Mouse (Mus musculus): ENCODE data around the gene Pomp.

Pomp gene

DNA sequence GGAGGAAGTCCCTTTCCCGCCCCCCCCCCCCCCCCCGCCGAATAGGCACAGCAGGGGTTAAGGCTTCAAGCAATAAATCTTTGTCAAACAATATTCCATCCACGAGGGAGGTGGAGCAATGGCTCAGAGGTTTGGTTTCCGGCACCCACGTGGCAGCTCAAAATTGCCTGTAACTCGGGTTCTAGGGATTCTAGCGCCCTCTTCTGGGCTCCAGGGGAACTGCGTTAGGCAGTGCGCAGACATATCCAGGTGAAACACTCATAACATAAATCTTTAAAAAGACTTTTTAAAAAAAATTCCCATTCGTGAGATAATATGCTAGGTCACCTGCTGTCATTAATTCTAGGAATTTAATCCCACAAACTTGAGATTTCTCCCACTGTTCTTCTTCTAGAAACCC, 46.9 kb downstream of the Pomp start:
- DNase-seq, result no peak

DNA sequence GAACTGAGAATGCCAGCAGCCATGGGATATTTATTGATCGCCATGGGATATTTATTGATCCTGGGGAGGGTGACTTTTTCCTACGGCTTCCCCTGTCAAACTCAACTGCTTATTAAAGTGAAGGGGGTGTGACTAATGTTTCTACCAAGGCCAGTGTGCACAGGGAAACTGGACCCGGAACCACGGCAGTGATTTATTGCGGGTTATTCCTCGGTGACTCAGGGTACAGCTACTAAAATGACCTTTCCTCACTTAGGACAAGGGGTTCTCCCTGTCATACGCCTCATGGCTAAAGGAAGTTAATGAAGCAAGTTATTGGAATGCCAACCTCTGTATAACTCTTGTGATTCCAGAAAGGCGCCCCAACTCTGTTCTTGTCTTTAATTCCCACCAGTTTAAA, 47.6 kb downstream of the Pomp start:
- no peak for DNase-seq

DNA sequence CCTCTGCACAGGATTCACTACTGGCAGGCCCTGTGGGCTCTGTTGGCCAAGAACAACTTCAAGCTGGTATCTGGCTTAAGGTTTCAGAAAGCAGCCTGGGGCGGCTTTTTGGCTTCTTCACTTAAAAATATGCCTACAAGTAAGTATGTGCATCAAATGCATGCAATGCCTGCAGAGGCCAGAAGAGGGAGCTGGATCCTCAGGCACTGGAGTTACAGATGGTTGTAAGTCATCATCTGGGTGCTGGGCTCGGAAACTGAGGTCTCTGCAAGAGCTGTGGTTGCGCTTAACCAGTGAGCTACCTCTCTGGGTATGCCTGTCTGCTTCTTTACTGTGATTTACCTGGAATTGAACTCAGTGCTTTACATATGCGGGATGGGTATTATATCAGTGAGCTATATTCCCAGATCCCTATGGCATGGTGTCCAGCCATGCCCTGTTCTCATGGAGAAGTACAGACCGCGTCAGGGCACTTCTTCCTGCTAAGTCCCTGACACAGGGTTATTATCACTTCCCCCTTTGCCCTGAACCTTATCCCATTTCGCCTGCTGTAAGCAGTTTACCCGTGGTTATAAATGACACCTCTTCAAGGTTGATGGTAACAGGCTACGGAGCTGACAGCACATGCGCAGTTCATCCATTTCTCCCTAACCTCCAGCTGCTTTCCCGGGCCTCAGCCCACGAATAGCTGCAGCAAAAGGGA, 50.7 kb downstream of the Pomp start:
- no peak for DNase-seq

DNA sequence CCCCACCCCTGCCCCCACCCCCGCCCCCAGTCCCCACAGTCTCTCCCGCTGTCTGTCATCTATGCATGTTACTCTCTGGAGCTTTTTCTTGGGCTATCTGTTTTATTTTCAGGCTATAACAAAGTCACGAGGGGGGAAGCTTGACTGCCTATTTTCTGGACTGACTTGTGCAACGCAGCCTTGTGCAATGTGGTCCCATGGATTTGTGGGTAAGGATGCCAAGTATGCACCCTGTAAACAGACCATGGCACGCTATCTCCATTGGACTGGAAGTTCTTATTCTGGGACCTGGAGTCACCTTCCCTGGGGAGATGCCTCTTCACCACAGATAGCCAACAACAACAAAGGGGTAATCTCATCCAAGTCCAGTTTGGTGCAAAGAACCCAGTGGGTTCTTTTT, 51.5 kb downstream of the Pomp start:
- DNase-seq, result no peak

DNA sequence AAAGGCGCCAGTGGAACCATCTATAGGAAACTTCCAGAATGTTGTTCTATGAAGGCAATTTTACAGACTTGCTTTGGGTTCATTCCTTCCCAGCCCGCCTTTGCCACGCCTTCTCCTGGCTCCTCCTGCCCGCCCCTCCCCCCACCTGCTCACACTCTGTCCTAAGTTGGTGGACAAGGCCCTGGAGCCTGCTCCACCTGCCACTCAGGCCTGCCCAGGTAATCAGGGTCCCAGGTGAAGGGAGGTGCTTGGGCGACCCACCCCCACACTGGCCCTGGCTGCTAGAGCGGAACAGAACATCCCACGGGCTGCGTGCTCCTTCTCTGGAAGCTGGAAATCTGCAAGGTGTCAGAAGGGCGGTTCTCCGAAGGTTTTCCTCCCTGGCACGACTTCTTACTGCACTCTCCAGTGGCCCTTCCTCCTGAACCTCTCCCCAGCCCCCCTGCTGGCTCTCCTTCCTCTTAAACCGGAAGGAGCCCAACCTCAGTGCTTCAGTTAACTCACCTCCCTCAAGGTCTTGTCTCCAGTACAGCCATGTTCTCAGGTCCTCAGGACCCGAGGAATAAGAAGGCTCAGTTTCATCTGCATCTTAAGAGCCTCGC, 53.1 kb downstream of the Pomp start:
- no peak for DNase-seq

DNA sequence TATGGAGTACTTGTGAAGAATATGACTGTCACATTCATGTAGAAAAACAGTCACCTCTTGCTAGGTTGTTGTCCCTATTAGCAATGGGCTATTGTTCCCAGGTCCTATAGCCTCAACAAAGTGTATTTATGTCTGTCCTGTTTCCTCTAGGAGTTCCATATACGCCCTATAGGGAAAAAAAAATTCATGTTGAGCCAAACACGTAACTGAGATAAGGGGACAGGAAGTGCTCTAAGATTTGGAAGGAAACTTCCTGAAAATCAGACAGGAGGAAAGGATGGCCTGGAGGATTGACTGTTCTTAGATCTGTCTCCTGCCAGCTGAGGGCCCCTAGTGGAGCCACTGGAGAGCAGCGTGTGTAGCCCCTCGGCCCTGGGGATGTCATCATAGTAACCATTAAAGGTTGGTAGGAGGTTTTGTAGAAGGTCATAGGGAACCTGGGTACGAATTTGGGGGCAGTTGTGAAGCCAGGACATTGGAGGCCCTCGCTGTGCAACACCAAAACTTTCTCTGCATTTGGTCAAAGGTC, 54.8 kb downstream of the Pomp start:
- DNase-seq, result no peak

DNA sequence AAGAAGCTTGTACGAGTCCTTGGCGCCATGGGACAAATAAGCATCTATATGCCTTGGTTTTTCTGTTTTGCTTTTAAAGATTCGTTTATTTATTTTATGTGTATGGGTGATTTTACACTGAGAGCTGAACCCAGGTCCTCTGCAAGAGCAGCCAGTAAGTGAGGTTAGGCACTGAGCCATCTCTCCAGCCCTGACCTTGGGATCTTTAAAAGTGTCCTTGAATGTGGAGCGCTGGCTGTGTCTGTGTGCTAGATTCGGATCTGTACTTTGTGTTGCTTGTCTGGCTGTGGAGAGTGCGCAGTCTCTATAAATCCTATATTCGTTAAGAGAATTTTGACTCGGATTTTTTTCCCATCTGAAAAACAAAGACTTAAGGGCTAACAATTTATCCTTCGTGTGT, 55.9 kb downstream of the Pomp start:
- no peak for DNase-seq

DNA sequence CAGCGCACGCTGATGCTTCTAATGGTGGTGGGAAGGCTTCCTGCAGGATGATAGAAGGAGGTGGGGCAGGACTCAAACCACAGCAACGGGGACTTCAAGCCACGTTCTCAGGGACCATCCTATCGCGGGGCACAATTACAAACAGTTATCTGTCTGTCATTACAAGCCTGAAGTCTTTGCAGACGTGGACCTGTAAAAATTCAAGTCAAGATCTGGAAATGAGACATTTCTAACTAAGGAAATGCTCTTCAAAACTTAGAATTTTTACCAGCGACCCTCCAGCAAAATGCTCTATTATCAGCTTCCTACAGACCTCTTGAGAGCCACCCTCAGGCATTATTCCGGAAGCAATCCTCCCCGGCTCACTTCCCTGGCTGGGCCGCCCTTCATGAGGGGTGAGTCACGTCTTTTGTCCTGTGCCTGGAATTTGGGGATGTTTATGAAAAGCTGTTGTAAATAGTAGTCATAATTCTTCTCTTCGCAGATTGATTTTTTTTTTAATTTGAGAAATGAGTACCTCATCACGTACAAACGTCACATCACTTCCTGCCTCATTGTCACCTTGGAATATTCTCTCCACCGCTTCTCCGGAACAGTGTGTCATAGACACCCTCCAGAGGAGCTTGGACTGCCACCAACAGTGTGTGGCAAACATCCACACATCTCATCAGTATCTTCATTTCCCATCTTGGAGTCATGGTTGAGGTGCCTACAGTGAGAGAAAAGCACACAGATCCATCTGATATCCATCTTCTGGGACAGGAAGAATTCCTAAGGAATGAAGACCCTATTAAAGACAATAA, 58.0 kb downstream of the Pomp start:
- no peak for DNase-seq

DNA sequence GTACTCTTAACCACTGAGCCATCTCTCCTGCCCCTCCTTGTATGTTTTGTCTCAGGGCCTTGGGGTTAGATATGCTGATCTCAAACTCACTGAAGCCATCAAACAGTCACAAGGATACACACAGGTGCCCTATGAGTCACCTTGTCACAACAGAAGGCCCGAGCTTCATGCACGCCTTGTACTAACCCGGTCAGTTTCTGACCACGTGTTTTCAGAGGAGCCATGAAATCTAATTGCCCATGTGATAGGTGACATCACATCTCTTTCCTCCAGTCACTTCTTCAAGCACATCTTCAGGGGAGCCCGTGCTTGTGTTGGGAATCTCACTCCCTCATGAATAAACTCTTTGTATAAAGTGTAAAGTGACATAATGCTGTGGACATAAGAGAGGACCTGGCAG, 64.4 kb downstream of the Pomp start:
- no peak for DNase-seq

Data from cerebellum, adult 9-10 months (tissue).